Mouse (Mus musculus): ENCODE results near the gene Gstm4.

Gene Gstm4

GRCm38 (mm10) chr3:108044394-108045140, at the start of gene Gstm4:
Gene Gstm4 (minus strand): TSS chr3:108044894.
- peak; percentile 94 for DNase-seq (ENCODE audit: low spot score)

- DNase-seq (ENCODE audit: low spot score): no peak
Observed at GRCm38 (mm10) chr3:108094146-108094545, 49.5 kb upstream of the Gstm4 start.

- DNase-seq (ENCODE audit: low spot score): no peak
Observed at GRCm38 (mm10) chr3:108093306-108093705, 48.6 kb upstream of the Gstm4 start.

GRCm38 (mm10) chr3:108092536-108093115, 47.9 kb upstream of the Gstm4 start, which contains the start of gene Gnat2:
Gene Gnat2 (plus strand): TSS chr3:108092789.
- DNase-seq (ENCODE audit: low spot score): no peak

- DNase-seq (ENCODE audit: low spot score): no peak
Observed at GRCm38 (mm10) chr3:108092030-108092429, 47.3 kb upstream of the Gstm4 start.

GRCm38 (mm10) chr3:108090561-108090960, 45.9 kb upstream of the Gstm4 start:
- no peak for DNase-seq (ENCODE audit: low spot score)

GRCm38 (mm10) chr3:108089916-108090315, 45.2 kb upstream of the Gstm4 start:
- DNase-seq (ENCODE audit: low spot score): no peak

GRCm38 (mm10) chr3:108088842-108089380, 44.2 kb upstream of the Gstm4 start:
- no peak for DNase-seq (ENCODE audit: low spot score)

GRCm38 (mm10) chr3:108087329-108087728, 42.6 kb upstream of the Gstm4 start:
- DNase-seq (ENCODE audit: low spot score): no peak

GRCm38 (mm10) chr3:108086470-108086979, 41.8 kb upstream of the Gstm4 start, which contains the start of gene Ampd2:
Gene Ampd2 (minus strand): TSS chr3:108086651.
- DNase-seq (ENCODE audit: low spot score): peak; percentile 78

GRCm38 (mm10) chr3:108085721-108086469, 41.2 kb upstream of the Gstm4 start:
- peak; percentile 89 for DNase-seq (ENCODE audit: low spot score)

- DNase-seq (ENCODE audit: low spot score): peak; percentile 94
Observed at GRCm38 (mm10) chr3:108085281-108085720, 40.6 kb upstream of the Gstm4 start.

GRCm38 (mm10) chr3:108084767-108085270, 40.1 kb upstream of the Gstm4 start:
- DNase-seq (ENCODE audit: low spot score): no peak

GRCm38 (mm10) chr3:108083904-108084407, 39.3 kb upstream of the Gstm4 start:
- DNase-seq (ENCODE audit: low spot score): no peak

GRCm38 (mm10) chr3:108083161-108083560, 38.5 kb upstream of the Gstm4 start:
- DNase-seq (ENCODE audit: low spot score): no peak

GRCm38 (mm10) chr3:108082251-108082875, 37.7 kb upstream of the Gstm4 start:
- DNase-seq (ENCODE audit: low spot score): no peak

GRCm38 (mm10) chr3:108081681-108082080, 37.0 kb upstream of the Gstm4 start:
- DNase-seq (ENCODE audit: low spot score): no peak

- DNase-seq (ENCODE audit: low spot score): no peak
Observed at GRCm38 (mm10) chr3:108076836-108077235, 32.1 kb upstream of the Gstm4 start.

GRCm38 (mm10) chr3:108072983-108073569, 28.4 kb upstream of the Gstm4 start:
- DNase-seq (ENCODE audit: low spot score): no peak

GRCm38 (mm10) chr3:108070295-108071293, 25.9 kb upstream of the Gstm4 start:
- peak; percentile 71 for DNase-seq (ENCODE audit: low spot score)

Data from lung, postnatal 25 days (tissue).